ENCODE assay signal across 7 mouse cellular contexts in genomic region chr12:76369206-76369977, GRCm38 (mm10). TPM values are rescaled to one million over a fixed set of nuclear protein-coding genes. Genes with fewer than 3 reads are reported as not detected.
DNase-seq lines count a peak whose midpoint lies in the region; ATAC-seq and TF ChIP-seq lines count a peak whose summit lies in the region.

TSS of gene Zbtb25 (minus strand) at chr12:76369602.

- H3K79me2 ChIP-seq in heart, adult 2 months (replicated peaks; ENCODE audit: control insufficient read depth, insufficient read depth, low read length) = no peaks in the 10 kb centered on the region; the same call in 1 of the 2 replicates

- intact Hi-C loops in heart, adult 2 months (cut with DNase I) = no loop called here

- H3K9me3 ChIP-seq in embryonic facial prominence, embryonic 12.5 days = no peaks in the 10 kb centered on the region
- no peaks in the 10 kb centered on the region for H3K9me3 ChIP-seq in limb, embryonic 12.5 days
- no peaks in the 10 kb centered on the region for H3K9me3 ChIP-seq in midbrain, embryonic 14.5 days (ENCODE audit: control insufficient read depth, low read length)

- peak; percentile 75 for ATAC-seq in embryonic facial prominence, embryonic 12.5 days (ENCODE audit: insufficient number of reproducible peaks, insufficient read depth, low FRiP score, low TSS enrichment)
- peak; percentile 70 for ATAC-seq in limb, embryonic 12.5 days (ENCODE audit: insufficient number of reproducible peaks, insufficient read depth, low FRiP score, low TSS enrichment, low read depth)
- peak; percentile 88 for ATAC-seq in midbrain, embryonic 14.5 days (ENCODE audit: low FRiP score, low TSS enrichment)

- peak within 1 kb of the TSS; percentile 81 for H3K4me2 ChIP-seq in embryonic facial prominence, embryonic 12.5 days (replicated peaks)
- H3K4me2 ChIP-seq in limb, embryonic 12.5 days = peak within 1 kb of the TSS; percentile 89
- peak within 1 kb of the TSS; percentile 88 for H3K4me2 ChIP-seq in midbrain, embryonic 14.5 days (ENCODE audit: low read length)

- peak within 1 kb of the TSS; percentile 75 for H3K4me3 ChIP-seq in embryonic facial prominence, embryonic 12.5 days
- H3K4me3 ChIP-seq in heart, adult 2 months = peak within 1 kb of the TSS; percentile 65
- peak within 1 kb of the TSS; percentile 91 for H3K4me3 ChIP-seq in limb, embryonic 12.5 days (replicated peaks)
- H3K4me3 ChIP-seq in midbrain, embryonic 14.5 days (replicated peaks; ENCODE audit: low read depth, low read length) = peak within 1 kb of the TSS; percentile 92

- TF ChIP-seq POLR2A in heart, adult 2 months (IDR thresholded peaks at IDR 0.05; ENCODE audit: insufficient read depth, low read depth, low read length) = peak; percentile 67

- TF ChIP-seq EP300 in heart, adult 2 months (IDR thresholded peaks at IDR 0.05; ENCODE audit: insufficient read depth, low read depth, low read length) = no peak

- no peaks in the 10 kb centered on the region for H3K36me3 ChIP-seq in embryonic facial prominence, embryonic 12.5 days
- peaks cover 2% of the 10 kb centered on the region for H3K36me3 ChIP-seq in heart, adult 2 months (ENCODE audit: control insufficient read depth, insufficient read depth, low read length)
- no peaks in the 10 kb centered on the region for H3K36me3 ChIP-seq in limb, embryonic 12.5 days
- H3K36me3 ChIP-seq in midbrain, embryonic 14.5 days (ENCODE audit: control insufficient read depth, insufficient read depth, low read length) = no peaks in the 10 kb centered on the region

- H3K4me1 ChIP-seq in embryonic facial prominence, embryonic 12.5 days = peaks cover 45% of the 10 kb centered on the region
- H3K4me1 ChIP-seq in heart, adult 2 months (ENCODE audit: control insufficient read depth, insufficient read depth, low read length) = peaks cover 14% of the 10 kb centered on the region
- peaks cover 49% of the 10 kb centered on the region for H3K4me1 ChIP-seq in limb, embryonic 12.5 days (replicated peaks)
- peaks cover 24% of the 10 kb centered on the region for H3K4me1 ChIP-seq in midbrain, embryonic 14.5 days (ENCODE audit: control insufficient read depth, insufficient read depth, low read length)

- peak; percentile 84 for DNase-seq in adrenal gland, postnatal 25 days
- DNase-seq in heart, adult 2 months = peak; percentile 88 to 92
- peak; percentile 74 to 77 for DNase-seq in kidney, adult 8-10 months
- peak; percentile 98 for DNase-seq in midbrain, embryonic 14.5 days
- DNase-seq in spleen, adult 12 weeks (ENCODE audit: low spot score) = peak; percentile 79

- TF ChIP-seq CTCF in heart, adult 2 months (IDR thresholded peaks at IDR 0.05) = no peak

- no peaks in the 10 kb centered on the region for H3K27me3 ChIP-seq in embryonic facial prominence, embryonic 12.5 days
- H3K27me3 ChIP-seq in heart, adult 2 months (ENCODE audit: control insufficient read depth, insufficient read depth, low read length) = no peaks in the 10 kb centered on the region
- H3K27me3 ChIP-seq in limb, embryonic 12.5 days = no peaks in the 10 kb centered on the region
- no peaks in the 10 kb centered on the region for H3K27me3 ChIP-seq in midbrain, embryonic 14.5 days (ENCODE audit: control insufficient read depth, insufficient read depth, low read length)

- under 1% methylated on average over 94 of the region's 96 CpGs for WGBS in embryonic facial prominence, embryonic 12.5 days
- WGBS in heart, adult 2 months = under 1% methylated on average over 92 of the region's 96 CpGs
- 0% methylated on average over 91 of the region's 96 CpGs for WGBS in limb, embryonic 12.5 days
- under 1% methylated on average over 91 of the region's 96 CpGs for WGBS in midbrain, embryonic 14.5 days

- peak within 1 kb of the TSS; percentile 100 for H3K27ac ChIP-seq in embryonic facial prominence, embryonic 12.5 days
- H3K27ac ChIP-seq in heart, adult 2 months = peak within 1 kb of the TSS; percentile 99
- peak within 1 kb of the TSS; percentile 100 for H3K27ac ChIP-seq in limb, embryonic 12.5 days
- H3K27ac ChIP-seq in midbrain, embryonic 14.5 days (replicated peaks; ENCODE audit: low read depth, low read length) = peak within 1 kb of the TSS; percentile 98

- H3K9ac ChIP-seq in embryonic facial prominence, embryonic 12.5 days = peak within 1 kb of the TSS; percentile 97
- peak within 1 kb of the TSS; percentile 93 for H3K9ac ChIP-seq in heart, adult 2 months (ENCODE audit: low read depth, low read length)
- H3K9ac ChIP-seq in limb, embryonic 12.5 days (replicated peaks) = peak within 1 kb of the TSS; percentile 98
- H3K9ac ChIP-seq in midbrain, embryonic 14.5 days (replicated peaks; ENCODE audit: low read length) = peak within 1 kb of the TSS; percentile 99

RNA-seq across cellular contexts. Expression of gene Zbtb25, which starts in this region (rescaled TPM):
- total RNA-seq in adrenal gland, postnatal 25 days (2021) = 8.7 and 12.9 TPM in 2 replicates
- 20.6 and 22.4 TPM in 2 replicates for polyA plus RNA-seq in embryonic facial prominence, embryonic 12.5 days (2016; fragmentation: Nextera tagmentation; extraction: Ambion mirVana)
- 1 to 10 TPM; 6.8 to 7.9 TPM for total RNA-seq in heart, adult 2 months (2021)
- 6.0 and 13.4 TPM in 2 replicates for polyA plus RNA-seq in heart, adult 2 months (2012; rRNA removed)
- 19.4 and 21.7 TPM in 2 replicates for polyA plus RNA-seq in limb, embryonic 12.5 days (2016; fragmentation: Nextera tagmentation; extraction: Ambion mirVana)
- 17.0 and 18.2 TPM in 2 replicates for polyA plus RNA-seq in midbrain, embryonic 14.5 days (2014; fragmentation: Nextera tagmentation; extraction: Ambion mirVana)

Comparison
In these comparisons a context has a peak if more than half of its experiments do, and no peak if none do; other contexts are left out.
1. Peak in every context shown above with its lines: DNase-seq, ATAC-seq, H3K4me3 ChIP-seq and H3K27ac ChIP-seq.